Mouse (Mus musculus) hindbrain, embryonic 16.5 days (tissue): ENCODE results near the gene Aplp2. TPM values are rescaled to one million over a fixed set of nuclear protein-coding genes. Genes with fewer than 3 reads are reported as not detected.

Experiments
- ATAC-seq: fragments of 200-750 bp; cut with Nextera tagmentation; 2 replicates; pipeline ENCODE4 v1.8.0; 2017; ENCODE audit warnings: moderate TSS enrichment, moderate library complexity
- H3K27ac ChIP-seq: fragments of 300-500 bp; sonication (generic); 2 replicates; pipeline ENCODE4 v1.5.1; 2014; ENCODE audit warnings: low read depth, mild to moderate bottlenecking, control low read depth, low read length, moderate library complexity
- H3K27me3 ChIP-seq: fragments of 300-500 bp; sonication (generic); replicated peaks from 2 replicates; pipeline ENCODE4 v1.6.1; 2014; ENCODE audit warnings: low read length; ENCODE audit not compliant: control insufficient read depth, insufficient read depth
- H3K36me3 ChIP-seq: fragments of 300-500 bp; sonication (generic); 2 replicates; pipeline ENCODE4 v1.6.1; 2014; ENCODE audit warnings: mild to moderate bottlenecking, low read length, moderate library complexity, mixed read lengths; ENCODE audit not compliant: control insufficient read depth, insufficient read depth
- H3K4me1 ChIP-seq: fragments of 300-500 bp; sonication (generic); 2 replicates; pipeline ENCODE4 v1.6.1; 2014; ENCODE audit warnings: low read depth, low read length; ENCODE audit not compliant: control insufficient read depth, insufficient read depth
- H3K4me2 ChIP-seq: fragments of 300-500 bp; sonication (generic); 2 replicates; pipeline ENCODE4 v1.6.1; 2014; ENCODE audit warnings: mild to moderate bottlenecking, low read length, control low read depth, moderate library complexity
- H3K4me3 ChIP-seq: fragments of 300-500 bp; sonication (generic); 2 replicates; pipeline ENCODE4 v1.5.1; 2014; ENCODE audit warnings: mild to moderate bottlenecking, low read length, control low read depth, moderate library complexity
- H3K9ac ChIP-seq: fragments of 300-500 bp; sonication (generic); 2 replicates; pipeline ENCODE4 v1.6.1; 2014; ENCODE audit warnings: low read depth, mild to moderate bottlenecking, control low read depth, low read length, moderate library complexity
- H3K9me3 ChIP-seq: fragments of 300-500 bp; sonication (generic); 2 replicates; pipeline ENCODE4 v1.6.1; 2014; ENCODE audit warnings: mild to moderate bottlenecking, low read length, moderate library complexity; ENCODE audit not compliant: control insufficient read depth
- WGBS: fragments of 180-500 bp; shearing (Covaris S2); extraction: QIAGEN DNeasy Blood & Tissue Kit; methylation state at CpG from one replicate; pipeline ENCODE4 v1.1.7; 2014; 5-methylcytosine and 5-hydroxymethylcytosine counted together
- polyA plus RNA-seq: library from polyadenylated mRNA; unstranded; fragments of >200 nt; fragmentation: Nextera tagmentation; extraction: Ambion mirVana; gene quantifications from 2 replicates; pipeline ENCODE4 v1.2.1, GENCODE M21; 2015

The Aplp2 gene
- polyA plus RNA-seq, 1 experiment from 2014 or later, result 464 TPM

GRCm38 (mm10) chr9:31247447-31248220 is 36.0 kb upstream of the Aplp2 start:
- Histone ChIP-seq H3K4me1 (no peaks in the 10 kb centered on the region), H3K27ac (no peak overlapping the region), H3K4me3 (no peak overlapping the region), H3K9me3 (no peaks in the 10 kb centered on the region), H3K36me3 (no peaks in the 10 kb centered on the region), H3K27me3 (no peaks in the 10 kb centered on the region), H3K9ac (no peak overlapping the region), H3K4me2 (no peak overlapping the region)
- 78% methylated on average over 8 of the region's 8 CpGs for WGBS
- ATAC-seq, result no peak

GRCm38 (mm10) chr9:31246421-31246820 is 34.8 kb upstream of the Aplp2 start:
- H3K9me3 ChIP-seq, result no peaks in the 10 kb centered on the region
- ATAC-seq, result peak; percentile 37; the same call in 1 of the 2 replicates
- no peak overlapping the region for H3K4me3 ChIP-seq
- H3K4me1 ChIP-seq, result no peaks in the 10 kb centered on the region
- H3K36me3 ChIP-seq, result no peaks in the 10 kb centered on the region
- no peak overlapping the region for H3K4me2 ChIP-seq
- H3K27ac ChIP-seq, result no peak overlapping the region
- 56% methylated on average over 6 of the region's 6 CpGs for WGBS
- H3K27me3 ChIP-seq, result no peaks in the 10 kb centered on the region
- no peak overlapping the region for H3K9ac ChIP-seq

DNA sequence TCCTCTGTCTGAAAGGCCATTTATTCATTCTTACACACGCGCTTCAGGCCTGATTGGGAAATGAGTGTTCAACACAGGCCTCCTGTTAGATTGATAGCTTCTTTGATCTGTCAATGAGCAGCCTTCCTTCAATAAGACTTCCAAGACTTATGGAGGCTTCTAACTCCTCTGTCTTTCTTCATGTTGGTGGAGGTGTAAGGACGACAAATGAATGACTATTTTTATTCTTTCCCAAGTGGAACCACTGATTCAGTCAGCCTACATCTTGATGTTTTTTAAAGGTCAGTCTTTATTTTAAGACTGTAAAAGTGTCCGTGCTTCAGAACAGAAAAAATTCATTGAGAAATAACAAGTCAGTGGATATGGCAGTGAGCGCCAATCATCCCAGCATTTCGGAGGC is 33.4 kb upstream of the Aplp2 start:
- H3K4me1 ChIP-seq, result no peaks in the 10 kb centered on the region
- no peak for ATAC-seq
- 91% methylated on average over 6 of the region's 6 CpGs for WGBS

DNA sequence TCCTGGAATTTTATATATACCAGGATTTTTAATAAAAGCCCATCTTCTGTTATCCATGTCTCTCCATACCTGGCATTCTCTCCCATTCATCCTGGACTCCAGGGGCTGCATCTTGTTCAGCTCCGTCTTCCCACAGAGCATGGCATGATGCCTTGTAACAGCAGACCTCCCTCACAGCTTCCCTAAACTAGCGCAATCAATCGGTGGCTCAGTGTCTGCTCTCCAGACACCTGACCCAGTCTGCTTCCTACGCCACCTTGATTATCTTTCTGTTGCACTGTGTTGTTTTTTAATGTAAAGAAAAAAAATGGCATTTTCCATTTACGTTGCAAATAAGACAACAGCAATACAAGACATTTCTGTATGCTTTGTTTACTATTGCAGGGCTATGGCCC is 32.3 kb upstream of the Aplp2 start:
- Histone ChIP-seq H3K27ac (no peak overlapping the region), H3K4me2 (no peak overlapping the region), H3K27me3 (no peaks in the 10 kb centered on the region), H3K9ac (no peak overlapping the region), H3K36me3 (no peaks in the 10 kb centered on the region), H3K9me3 (no peaks in the 10 kb centered on the region), H3K4me3 (no peak overlapping the region), H3K4me1 (no peaks in the 10 kb centered on the region)
- WGBS, result 62% methylated on average over 5 of the region's 5 CpGs
- ATAC-seq, result no peak

More for the DNA sequence above, 33.4 kb upstream of the Aplp2 start:
- no peak overlapping the region for H3K9ac ChIP-seq
- H3K9me3 ChIP-seq, result no peaks in the 10 kb centered on the region
- H3K4me3 ChIP-seq, result no peak overlapping the region
- no peak overlapping the region for H3K4me2 ChIP-seq
- no peaks in the 10 kb centered on the region for H3K27me3 ChIP-seq
- no peak overlapping the region for H3K27ac ChIP-seq
- H3K36me3 ChIP-seq, result no peaks in the 10 kb centered on the region

DNA sequence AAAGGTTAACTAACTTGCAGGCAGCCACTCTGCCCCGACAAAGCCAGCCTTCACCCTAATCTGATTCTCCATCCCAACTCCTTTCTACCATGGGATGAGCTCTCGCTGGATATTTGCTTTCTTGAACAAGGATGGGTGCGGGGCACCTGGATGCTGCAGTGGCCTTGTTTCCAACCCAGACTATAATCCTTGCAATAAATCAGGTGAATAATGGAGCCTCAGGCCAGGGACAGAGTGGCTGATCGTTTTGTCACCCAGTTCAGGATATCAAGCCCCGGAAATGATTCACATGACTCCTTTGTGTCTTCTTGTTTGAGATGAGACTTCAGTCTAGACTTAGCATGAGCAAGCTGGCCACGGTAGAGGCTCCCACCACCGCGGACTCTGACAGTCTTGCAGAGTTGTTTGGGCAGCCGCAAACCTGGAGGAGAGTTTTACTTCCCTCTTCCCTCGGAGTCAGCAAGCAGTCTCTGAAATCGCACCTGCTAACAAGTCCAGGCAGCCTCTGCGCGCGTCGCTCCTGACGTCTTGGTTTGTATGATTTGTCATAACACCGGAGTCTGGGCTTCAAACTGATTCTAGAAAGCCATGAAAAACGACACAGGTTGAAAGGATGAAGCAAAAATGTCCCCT is 31.8 kb upstream of the Aplp2 start:
- no peak overlapping the region for H3K4me3 ChIP-seq
- no peak overlapping the region for H3K4me2 ChIP-seq
- H3K36me3 ChIP-seq, result no peaks in the 10 kb centered on the region
- H3K9ac ChIP-seq, result no peak overlapping the region
- H3K9me3 ChIP-seq, result no peaks in the 10 kb centered on the region
- no peaks in the 10 kb centered on the region for H3K4me1 ChIP-seq
- H3K27ac ChIP-seq, result no peak overlapping the region
- 77% methylated on average over 18 of the region's 18 CpGs for WGBS
- no peaks in the 10 kb centered on the region for H3K27me3 ChIP-seq
- no peak for ATAC-seq

- Histone ChIP-seq H3K36me3 (no peaks in the 10 kb centered on the region), H3K4me1 (no peaks in the 10 kb centered on the region), H3K9me3 (no peaks in the 10 kb centered on the region), H3K9ac (no peak overlapping the region), H3K27me3 (no peaks in the 10 kb centered on the region), H3K27ac (no peak overlapping the region), H3K4me3 (no peak overlapping the region), H3K4me2 (no peak overlapping the region)
- 85% methylated on average over 7 of the region's 7 CpGs for WGBS
- no peak for ATAC-seq
These were observed 29.6 kb upstream of the Aplp2 start for GRCm38 (mm10) chr9:31241208-31241699.

DNA sequence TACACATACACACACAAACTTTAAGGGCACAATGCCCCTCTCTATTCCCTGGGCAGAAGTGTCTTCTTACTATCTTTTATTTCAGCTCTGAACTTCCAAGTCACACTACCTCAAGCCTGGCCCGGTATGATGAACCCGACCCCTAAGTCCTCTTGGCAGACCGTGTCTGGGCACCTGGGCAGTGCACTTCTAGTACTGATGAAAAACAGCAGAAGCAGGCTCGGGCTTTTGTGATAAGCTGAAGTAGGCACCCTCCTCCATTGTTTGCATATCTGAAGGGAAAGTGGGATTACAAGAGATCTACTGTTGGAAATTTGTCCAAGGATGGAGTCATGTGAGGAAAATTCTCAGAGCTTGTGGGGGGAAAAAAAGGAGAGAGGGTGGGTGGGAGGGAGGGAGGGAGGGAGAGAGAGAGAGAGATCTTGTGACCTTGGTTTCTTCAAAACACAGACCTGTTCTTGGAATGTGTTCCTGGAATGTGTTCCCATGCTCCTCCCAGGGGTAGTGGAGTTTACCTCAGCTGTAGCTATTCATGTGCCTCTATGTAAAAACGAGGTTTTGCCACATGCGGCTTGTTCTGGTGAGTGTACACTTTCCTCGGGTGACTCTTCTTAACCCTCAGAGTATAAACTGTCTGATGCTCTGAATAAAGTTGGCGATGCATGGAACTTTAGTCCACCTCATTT is 29.1 kb upstream of the Aplp2 start:
- 87% methylated on average over 8 of the region's 8 CpGs for WGBS
- H3K27ac ChIP-seq, result no peak overlapping the region
- H3K27me3 ChIP-seq, result no peaks in the 10 kb centered on the region
- no peaks in the 10 kb centered on the region for H3K4me1 ChIP-seq
- H3K4me2 ChIP-seq, result no peak overlapping the region
- H3K9me3 ChIP-seq, result no peaks in the 10 kb centered on the region
- no peak overlapping the region for H3K4me3 ChIP-seq
- H3K9ac ChIP-seq, result no peak overlapping the region
- H3K36me3 ChIP-seq, result no peaks in the 10 kb centered on the region
- ATAC-seq, result no peak

GRCm38 (mm10) chr9:31239551-31239950 is 27.9 kb upstream of the Aplp2 start:
- Histone ChIP-seq H3K4me1 (no peaks in the 10 kb centered on the region), H3K4me3 (no peak overlapping the region), H3K27ac (no peak overlapping the region), H3K36me3 (no peaks in the 10 kb centered on the region), H3K27me3 (no peaks in the 10 kb centered on the region), H3K4me2 (no peak overlapping the region), H3K9ac (no peak overlapping the region), H3K9me3 (no peaks in the 10 kb centered on the region)
- 88% methylated on average over 2 of the region's 2 CpGs for WGBS
- ATAC-seq, result no peak

DNA sequence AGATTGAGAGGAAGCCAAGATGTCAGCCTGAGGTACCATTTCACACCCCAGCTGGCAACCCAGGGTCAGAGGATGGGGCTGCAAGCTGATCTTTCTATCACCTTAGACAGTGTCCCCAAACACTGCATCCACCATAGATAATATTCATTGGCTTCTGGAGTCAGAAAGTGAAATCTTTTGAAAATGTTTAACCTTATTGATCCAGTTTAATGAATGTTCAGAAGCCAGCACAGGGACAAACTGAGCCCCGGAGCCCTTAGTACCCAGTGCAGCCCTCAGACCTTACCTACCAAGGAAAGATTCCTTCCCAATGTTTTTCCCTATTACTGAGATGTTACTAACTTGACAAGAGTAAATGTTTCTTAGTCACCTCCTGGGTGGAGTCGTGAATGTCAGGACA is 26.9 kb upstream of the Aplp2 start:
- WGBS, result 83% methylated on average over 2 of the region's 2 CpGs
- no peaks in the 10 kb centered on the region for H3K27me3 ChIP-seq
- H3K9me3 ChIP-seq, result no peaks in the 10 kb centered on the region
- no peaks in the 10 kb centered on the region for H3K36me3 ChIP-seq
- no peak for ATAC-seq
- no peak overlapping the region for H3K9ac ChIP-seq
- no peak overlapping the region for H3K4me2 ChIP-seq
- H3K4me3 ChIP-seq, result no peak overlapping the region
- no peak overlapping the region for H3K27ac ChIP-seq
- H3K4me1 ChIP-seq, result no peaks in the 10 kb centered on the region
